25 mouse cellular contexts compared by ENCODE assay signal in genomic region chr10:41300161-41300560, GRCm38 (mm10). TPM values are rescaled to one million over a fixed set of nuclear protein-coding genes. Genes with fewer than 3 reads are reported as not detected.
"Had no signal": no experiment of that assay in that cellular context is flagged by ENCODE, and none has a peak within 500 bp of the region (broad histone marks: within the 10 kb centered on the region; RNA-seq: fewer than 3 reads in every experiment).

No protein-coding gene starts in this region.

- H3K9ac ChIP-seq: liver, embryonic 13.5 days; midbrain, embryonic 12.5 days; midbrain, embryonic 15.5 days; neural tube, embryonic 13.5 days; stomach, embryonic 15.5 days had no signal

- H3K9me3 ChIP-seq: liver, embryonic 13.5 days; midbrain, embryonic 12.5 days; midbrain, embryonic 15.5 days; neural tube, embryonic 13.5 days; stomach, embryonic 15.5 days had no signal

- H3K4me2 ChIP-seq: liver, embryonic 13.5 days; midbrain, embryonic 12.5 days; midbrain, embryonic 15.5 days; neural tube, embryonic 13.5 days; stomach, embryonic 15.5 days had no signal

- H3K27ac ChIP-seq: kidney, postnatal 0 days; layer of hippocampus, adult 2 months; left cerebral cortex, adult 2 months; liver, embryonic 13.5 days; midbrain, embryonic 12.5 days; midbrain, embryonic 15.5 days; neural tube, embryonic 13.5 days; stomach, embryonic 15.5 days had no signal

- H3K27me3 ChIP-seq: liver, embryonic 13.5 days; midbrain, embryonic 12.5 days; midbrain, embryonic 15.5 days; neural tube, embryonic 13.5 days; stomach, embryonic 15.5 days had no signal

- ATAC-seq: midbrain, embryonic 15.5 days had no signal

- DNase-seq: kidney, postnatal 25 days; layer of hippocampus, adult 9-11 months; liver, embryonic 13.5 days; lung, adult 2 months; lung, postnatal 14 days; lung, postnatal 4 days; retina, postnatal 1 day; right cerebral cortex, postnatal 25 days; spleen, adult 18-20 months; thymus, postnatal 25 days had no signal

- H3K4me3 ChIP-seq: layer of hippocampus, adult 2 months; left cerebral cortex, adult 2 months; liver, embryonic 13.5 days; midbrain, embryonic 12.5 days; midbrain, embryonic 15.5 days; myocyte; neural tube, embryonic 13.5 days; stomach, embryonic 15.5 days had no signal

- H3K36me3 ChIP-seq: liver, embryonic 13.5 days; midbrain, embryonic 12.5 days; midbrain, embryonic 15.5 days; neural tube, embryonic 13.5 days; stomach, embryonic 15.5 days had no signal

RNA-seq across cellular contexts. Expression of gene Ak9, which starts 3.6 kb away (rescaled TPM):
- total RNA-seq: liver, adult 2 months; megakaryocyte progenitor cell, adult 5-6 weeks; monocyte, adult 5-6 weeks; neutrophil, adult 5-6 weeks had no signal
- polyA plus RNA-seq: kidney, embryonic 14.5 days; large intestine, adult 2 months; liver, adult 2 months; liver, embryonic 13.5 days; liver, embryonic 16.5 days; midbrain, embryonic 12.5 days; myocyte had no signal
